Mouse (Mus musculus) hindbrain, embryonic 14.5 days (tissue): ENCODE data around the gene Tmem219. TPM values are rescaled to one million over a fixed set of nuclear protein-coding genes. Genes with fewer than 3 reads are reported as not detected.
A peak's percentile ranks its signal among the peaks of the same experiment; 100 is the strongest.

ENCODE experiments used
- ATAC-seq: fragments of 200-750 bp; cut with Nextera tagmentation; 2 replicates; pipeline ENCODE4 v1.8.0; 2017; ENCODE audit warnings: moderate number of reproducible peaks, mild to moderate bottlenecking, moderate TSS enrichment, moderate library complexity; ENCODE audit not compliant: low FRiP score
- DNase-seq: peaks from one replicate; pipeline ENCODE4 v3.0.0-alpha.2; 2015; ENCODE audit warnings: low spot score
- H3K27ac ChIP-seq: fragments of 300-500 bp; sonication (generic); 2 replicates; pipeline ENCODE4 v1.5.1; 2014; ENCODE audit warnings: mild to moderate bottlenecking, moderate library complexity
- H3K27me3 ChIP-seq: fragments of 300-500 bp; sonication (generic); 2 replicates; pipeline ENCODE4 v1.6.1; 2014; ENCODE audit warnings: mild to moderate bottlenecking, low read length, mixed read lengths; ENCODE audit not compliant: control insufficient read depth, insufficient read depth
- H3K36me3 ChIP-seq: fragments of 300-500 bp; sonication (generic); replicated peaks from 2 replicates; pipeline ENCODE4 v1.6.1; 2014; ENCODE audit not compliant: control insufficient read depth, insufficient read depth
- H3K4me1 ChIP-seq: fragments of 300-500 bp; sonication (generic); replicated peaks from 2 replicates; pipeline ENCODE4 v1.6.1; 2014; ENCODE audit warnings: antibody characterized with exemption, low read length, mixed read lengths; ENCODE audit not compliant: control insufficient read depth, insufficient read depth
- H3K4me2 ChIP-seq: fragments of 300-500 bp; sonication (generic); replicated peaks from 2 replicates; pipeline ENCODE4 v1.6.1; 2014; ENCODE audit warnings: mild to moderate bottlenecking, moderate library complexity
- H3K4me3 ChIP-seq: fragments of 300-500 bp; sonication (generic); replicated peaks from 2 replicates; pipeline ENCODE4 v1.5.1; 2014; ENCODE audit warnings: mild to moderate bottlenecking, low read length
- H3K9ac ChIP-seq: fragments of 300-500 bp; sonication (generic); 2 replicates; pipeline ENCODE4 v1.6.1; 2014
- H3K9me3 ChIP-seq: fragments of 300-500 bp; sonication (generic); 2 replicates; pipeline ENCODE4 v1.6.1; 2016; ENCODE audit warnings: low read length; ENCODE audit not compliant: control insufficient read depth
- WGBS: fragments of 180-500 bp; shearing (Covaris S2); extraction: QIAGEN DNeasy Blood & Tissue Kit; methylation state at CpG from one replicate; pipeline ENCODE4 v1.1.7; 2014; 5-methylcytosine and 5-hydroxymethylcytosine counted together
- polyA plus RNA-seq: library from polyadenylated mRNA; unstranded; fragments of >200 nt; fragmentation: Nextera tagmentation; extraction: Ambion mirVana; gene quantifications from 2 replicates; pipeline ENCODE4 v1.2.1, GENCODE M21; 2014

Tmem219 gene
- polyA plus RNA-seq, 1 experiment from 2014 or later, result 29.3 TPM

DNA sequence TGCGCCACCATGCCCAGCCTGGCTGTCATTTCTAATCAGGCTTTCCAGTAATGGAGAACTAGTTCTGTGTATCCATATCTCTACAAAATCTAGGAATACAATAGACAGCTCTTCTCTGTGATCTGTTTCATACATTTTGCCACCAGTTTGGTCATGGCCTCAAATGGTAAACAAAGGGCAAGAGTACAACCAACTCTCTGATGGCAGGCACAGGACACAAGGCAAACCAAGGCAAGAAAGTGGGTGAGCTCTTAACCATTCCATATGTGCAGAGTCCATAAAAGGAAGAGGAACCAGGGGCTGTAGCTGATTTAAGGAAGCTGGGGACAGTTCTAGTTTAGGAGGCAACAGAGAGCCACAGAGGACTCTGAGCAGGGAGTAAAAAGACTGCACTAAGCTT, 45.5 kb downstream of the Tmem219 start:
- H3K4me2 ChIP-seq, result no peak overlapping the region
- H3K27ac ChIP-seq, result no peak overlapping the region
- H3K36me3 ChIP-seq, result peaks cover 79% of the 10 kb centered on the region
- no peak for DNase-seq
- no peaks in the 10 kb centered on the region for H3K27me3 ChIP-seq
- no peak for ATAC-seq
- no peaks in the 10 kb centered on the region for H3K9me3 ChIP-seq
- peaks cover 13% of the 10 kb centered on the region for H3K4me1 ChIP-seq
- no peak overlapping the region for H3K9ac ChIP-seq
- 96% methylated on average over 1 of the region's 1 CpGs for WGBS
- no peak overlapping the region for H3K4me3 ChIP-seq

GRCm38 (mm10) chr7:126870520-126870891, 52.2 kb downstream of the Tmem219 start:
- no peak for ATAC-seq
- H3K4me3 ChIP-seq, result no peak overlapping the region
- H3K27me3 ChIP-seq, result no peaks in the 10 kb centered on the region
- H3K4me1 ChIP-seq, result no peaks in the 10 kb centered on the region
- H3K9ac ChIP-seq, result no peak overlapping the region
- no peak for DNase-seq
- H3K36me3 ChIP-seq, result peaks cover 100% of the 10 kb centered on the region
- H3K4me2 ChIP-seq, result no peak overlapping the region
- H3K27ac ChIP-seq, result no peak overlapping the region
- 93% methylated on average over 2 of the region's 2 CpGs for WGBS
- no peaks in the 10 kb centered on the region for H3K9me3 ChIP-seq

- peaks cover 100% of the 10 kb centered on the region for H3K36me3 ChIP-seq
- 93% methylated on average over 23 of the region's 23 CpGs for WGBS
- H3K27ac ChIP-seq, result no peak overlapping the region
- H3K9me3 ChIP-seq, result no peaks in the 10 kb centered on the region
- no peaks in the 10 kb centered on the region for H3K27me3 ChIP-seq
- DNase-seq (no peak), ATAC-seq (no peak)
- no peak overlapping the region for H3K9ac ChIP-seq
- no peak overlapping the region for H3K4me3 ChIP-seq
- no peaks in the 10 kb centered on the region for H3K4me1 ChIP-seq
- no peak overlapping the region for H3K4me2 ChIP-seq
These were observed 52.8 kb downstream of the Tmem219 start for GRCm38 (mm10) chr7:126869780-126870519.

- Histone ChIP-seq H3K4me2 (no peak overlapping the region), H3K9ac (no peak overlapping the region), H3K36me3 (peaks cover 92% of the 10 kb centered on the region), H3K27ac (no peak overlapping the region), H3K4me3 (no peak overlapping the region), H3K27me3 (no peaks in the 10 kb centered on the region), H3K9me3 (no peaks in the 10 kb centered on the region), H3K4me1 (peaks cover 10% of the 10 kb centered on the region)
- 89% methylated on average over 12 of the region's 12 CpGs for WGBS
- ATAC-seq (no peak), DNase-seq (no peak)
These were observed 54.7 kb downstream of the Tmem219 start for GRCm38 (mm10) chr7:126868003-126868402.

- Histone ChIP-seq H3K36me3 (peaks cover 87% of the 10 kb centered on the region), H3K27ac (no peak overlapping the region), H3K27me3 (no peaks in the 10 kb centered on the region), H3K9me3 (no peaks in the 10 kb centered on the region), H3K4me2 (no peak overlapping the region), H3K4me1 (peaks cover 15% of the 10 kb centered on the region), H3K4me3 (no peak overlapping the region), H3K9ac (no peak overlapping the region)
- no peak for ATAC-seq
- WGBS, result 91% methylated on average over 2 of the region's 2 CpGs
- DNase-seq, result no peak
These were observed 55.2 kb downstream of the Tmem219 start for GRCm38 (mm10) chr7:126867534-126867933.

DNA sequence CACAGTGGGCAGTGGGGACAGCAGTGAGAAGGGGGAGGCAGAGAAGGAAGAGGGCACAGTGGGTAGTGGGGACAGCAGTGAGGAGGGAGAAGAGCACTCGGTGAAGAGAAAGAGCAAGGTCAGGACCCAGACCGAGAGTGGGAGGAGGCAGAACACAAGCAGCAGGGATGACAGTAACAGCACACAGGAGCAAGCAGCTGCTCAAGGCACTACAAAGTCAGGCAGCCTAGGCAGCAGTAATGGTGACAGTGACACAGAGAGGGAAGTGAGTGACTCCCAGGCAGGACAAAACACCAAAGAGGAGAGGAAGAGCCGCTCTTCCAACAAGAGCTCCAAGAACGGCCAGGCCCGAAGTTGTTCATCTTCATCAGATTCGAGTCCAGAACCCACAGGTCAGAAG, 58.9 kb downstream of the Tmem219 start:
- 0 out of 2 replicates have a peak overlapping the region, but pooled peaks have one; percentile 50 for H3K4me3 ChIP-seq
- peaks cover 24% of the 10 kb centered on the region for H3K4me1 ChIP-seq
- H3K4me2 ChIP-seq, result peak overlapping the region; percentile 84
- ATAC-seq (no peak), DNase-seq (no peak)
- peaks cover 63% of the 10 kb centered on the region for H3K36me3 ChIP-seq
- WGBS, result 59% methylated on average over 6 of the region's 6 CpGs
- H3K27me3 ChIP-seq, result no peaks in the 10 kb centered on the region
- H3K9ac ChIP-seq, result peak overlapping the region; percentile 59; the same call in 1 of the 2 replicates
- no peaks in the 10 kb centered on the region for H3K9me3 ChIP-seq
- H3K27ac ChIP-seq, result no peak overlapping the region

GRCm38 (mm10) chr7:126862147-126862784, 60.5 kb downstream of the Tmem219 start, which contains the start of gene Ino80e:
Gene Ino80e (minus strand): TSS chr7:126862377.
- DNase-seq (peak; percentile 99), ATAC-seq (peak; percentile 58)
- Histone ChIP-seq H3K27me3 (no peaks in the 10 kb centered on the region), H3K4me3 (peak within 1 kb of the TSS; percentile 50), H3K4me1 (peaks cover 24% of the 10 kb centered on the region), H3K9ac (peak within 1 kb of the TSS; percentile 59), H3K27ac (peak within 1 kb of the TSS; percentile 89), H3K36me3 (peaks cover 50% of the 10 kb centered on the region), H3K9me3 (no peaks in the 10 kb centered on the region), H3K4me2 (peak within 1 kb of the TSS; percentile 84)
- under 1% methylated on average over 41 of the region's 41 CpGs for WGBS

DNA sequence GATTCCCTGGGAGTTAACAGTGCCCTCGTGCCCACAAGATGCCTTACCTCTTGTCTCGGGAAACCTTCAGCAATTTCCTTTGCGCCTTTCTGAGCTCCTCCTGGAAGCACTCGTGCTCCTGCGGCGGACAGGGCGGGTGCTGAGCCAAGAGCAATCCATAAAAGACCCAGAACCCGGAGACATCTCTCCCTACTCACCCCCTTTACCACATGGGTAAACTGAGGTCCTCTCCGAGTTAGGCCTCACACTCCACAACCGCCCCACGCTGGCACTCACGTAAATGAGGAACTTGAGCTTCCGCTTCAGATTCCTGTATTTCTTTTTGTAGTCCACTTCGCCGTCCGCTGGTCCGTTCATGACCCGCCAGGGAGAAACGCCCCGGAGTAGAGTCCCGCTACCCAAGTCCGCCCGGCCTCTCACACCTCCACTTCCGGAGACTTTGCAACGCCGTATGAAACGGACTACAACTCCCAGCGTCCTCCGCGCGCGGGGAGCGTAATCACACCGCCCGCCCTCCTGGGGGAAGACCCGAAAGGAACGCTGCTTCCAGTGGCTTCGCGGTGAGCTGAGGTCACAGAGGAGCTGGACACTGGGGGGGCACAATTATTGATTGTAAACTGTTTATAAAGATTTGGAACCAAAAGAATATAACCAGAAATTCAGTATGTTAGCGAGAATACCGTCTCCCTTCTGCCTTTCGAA, 61.1 kb downstream of the Tmem219 start, which contains the start of gene Hirip3:
Gene Hirip3, plus strand, starts transcription at position 544 of the 702 bp plus-strand sequence.
- DNase-seq (peak; percentile 96), ATAC-seq (peak; percentile 87)
- WGBS, result 5% methylated on average over 42 of the region's 42 CpGs
- Histone ChIP-seq H3K4me1 (peaks cover 24% of the 10 kb centered on the region), H3K4me3 (peak within 1 kb of the TSS; percentile 50), H3K27ac (peak within 1 kb of the TSS; percentile 89), H3K27me3 (no peaks in the 10 kb centered on the region), H3K4me2 (peak within 1 kb of the TSS; percentile 84), H3K9ac (peak within 1 kb of the TSS; percentile 59), H3K36me3 (peaks cover 49% of the 10 kb centered on the region), H3K9me3 (no peaks in the 10 kb centered on the region)

DNA sequence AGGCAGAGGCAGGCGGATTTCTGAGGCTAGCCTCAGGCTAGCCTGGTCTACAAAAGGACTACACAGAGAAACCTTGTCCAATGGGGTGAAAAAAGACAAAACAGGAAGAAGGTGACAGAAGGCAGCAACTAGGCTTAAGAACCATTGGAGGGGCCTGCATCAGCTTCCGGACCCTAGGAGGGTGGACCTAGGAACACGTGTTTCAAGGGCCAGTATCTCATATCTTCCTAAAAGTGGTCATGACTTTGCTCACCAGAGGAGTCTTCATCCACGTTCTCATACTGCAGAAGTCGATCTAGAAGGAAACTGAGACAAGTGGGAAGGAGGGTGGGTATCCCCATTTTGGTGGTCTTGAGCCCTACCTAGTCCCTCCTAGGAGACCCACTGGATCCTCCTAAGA, 61.7 kb downstream of the Tmem219 start:
- Histone ChIP-seq H3K9ac (peak overlapping the region; percentile 59), H3K9me3 (no peaks in the 10 kb centered on the region), H3K4me3 (peak overlapping the region; percentile 50), H3K4me2 (peak overlapping the region; percentile 84), H3K4me1 (peaks cover 24% of the 10 kb centered on the region), H3K27me3 (no peaks in the 10 kb centered on the region), H3K27ac (no peak overlapping the region), H3K36me3 (peaks cover 49% of the 10 kb centered on the region)
- 73% methylated on average over 5 of the region's 5 CpGs for WGBS
- ATAC-seq (no peak), DNase-seq (no peak)
